Mouse (Mus musculus): ENCODE data around the gene Arpc4. TPM values are rescaled to one million over a fixed set of nuclear protein-coding genes. Genes with fewer than 3 reads are reported as not detected.
A peak's percentile ranks its signal among the peaks of the same experiment; 100 is the strongest.

Gene Arpc4
- total and polyA plus RNA-seq, 2 experiments from 2014 or later = 200 to 505 TPM

DNA sequence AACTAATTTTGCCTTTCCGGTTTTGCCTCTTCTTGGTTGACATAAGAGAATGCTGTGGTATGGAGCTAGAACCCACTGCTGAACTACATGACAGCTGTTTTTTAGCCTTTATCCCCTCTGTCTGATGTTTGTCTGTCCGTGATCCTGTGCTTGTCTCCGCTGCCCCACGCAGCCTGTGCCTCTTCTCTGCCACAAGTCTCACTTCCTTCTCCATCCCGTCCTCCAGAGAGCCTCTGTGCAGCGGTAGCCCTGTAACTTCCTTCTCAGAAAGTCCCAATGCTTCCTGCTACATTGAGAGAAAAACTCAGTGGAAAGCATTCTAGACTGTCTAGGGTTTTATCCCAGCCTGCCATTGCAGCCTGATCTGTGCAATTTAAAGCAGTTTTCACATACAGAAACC is 1.3 kb downstream of the Arpc4 start:
- Histone ChIP-seq H3K36me3 (ENCODE audit: insufficient read depth, low read length) (peaks cover 33% of the 10 kb centered on the region), H3K4me3 (ENCODE audit: low read depth, low read length) (peak overlapping the region; percentile 99; the same call in 1 of the 2 replicates), H3K27ac (ENCODE audit: low read depth, low read length) (no peak overlapping the region)

GRCm38 (mm10) chr6:113380480-113380879 is 2.6 kb downstream of the Arpc4 start:
- no peaks in the 10 kb centered on the region for H3K9me3 ChIP-seq (ENCODE audit: low read length)
- WGBS = 92% methylated on average over 11 of the region's 11 CpGs
- no peak for ATAC-seq (ENCODE audit: low FRiP score)

More for the DNA sequence above, 1.3 kb downstream of the Arpc4 start:
- WGBS = 85% methylated on average over 6 of the region's 6 CpGs
- ATAC-seq (ENCODE audit: low FRiP score) (no peak), DNase-seq (ENCODE audit: low spot score) (no peak)
- TF ChIP-seq CTCF (IDR thresholded peaks at IDR 0.05) = no peak
- no peaks in the 10 kb centered on the region; the same call in 1 of the 2 replicates for H3K4me1 ChIP-seq (ENCODE audit: insufficient read depth, low read length)
- H3K9me3 ChIP-seq (ENCODE audit: low read length) = no peaks in the 10 kb centered on the region
- H3K27me3 ChIP-seq (ENCODE audit: insufficient read depth, low read length) = no peaks in the 10 kb centered on the region
- H3K4me2 ChIP-seq (ENCODE audit: low read depth, low read length, poor library complexity, severe bottlenecking) = peak overlapping the region; percentile 95; the same call in 1 of the 2 replicates
- H3K9ac ChIP-seq (replicated peaks; ENCODE audit: low read length, poor library complexity, severe bottlenecking) = no peak overlapping the region

DNA sequence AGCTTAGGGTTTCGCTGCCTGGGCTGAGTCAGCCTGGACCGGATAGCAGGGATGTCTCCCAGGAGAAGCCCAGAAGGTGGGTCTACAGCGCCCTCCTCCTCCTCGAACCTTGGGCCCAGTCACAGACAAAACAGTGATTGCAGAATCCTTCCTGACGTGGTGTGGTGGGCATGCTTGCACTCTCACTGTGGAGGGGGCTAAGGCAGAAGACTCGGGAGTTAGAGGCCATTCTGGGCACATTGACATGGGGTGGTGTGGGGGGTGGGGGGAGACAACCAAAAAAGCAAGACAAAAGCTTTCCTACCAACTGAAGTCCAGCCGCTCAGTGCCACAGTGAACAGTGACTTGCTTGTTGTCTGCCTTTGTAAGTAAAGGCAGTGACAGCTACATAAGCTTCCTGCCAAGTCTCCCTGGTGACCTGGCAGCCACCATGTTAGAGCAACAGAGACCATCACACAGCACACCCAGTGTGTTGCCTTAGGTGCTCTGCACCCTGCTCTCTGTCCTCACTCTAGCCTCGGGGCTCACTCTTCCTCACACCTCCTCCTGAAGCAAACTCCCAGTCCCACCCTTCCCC is 6.5 kb downstream of the Arpc4 start:
- peak overlapping the region; percentile 6; the same call in 1 of the 2 replicates for H3K27ac ChIP-seq (ENCODE audit: low read depth, low read length)
- TF ChIP-seq CTCF (IDR thresholded peaks at IDR 0.05) = no peak
- peak; percentile 81 for ATAC-seq (ENCODE audit: low FRiP score)
- H3K27me3 ChIP-seq (ENCODE audit: insufficient read depth, low read length) = no peaks in the 10 kb centered on the region
- peak; percentile 84 for DNase-seq (ENCODE audit: low spot score)
- no peaks in the 10 kb centered on the region for H3K9me3 ChIP-seq (ENCODE audit: low read length)
- 81% methylated on average over 8 of the region's 8 CpGs for WGBS
- H3K4me1 ChIP-seq (ENCODE audit: insufficient read depth, low read length) = no peaks in the 10 kb centered on the region
- peaks cover 58% of the 10 kb centered on the region for H3K36me3 ChIP-seq (ENCODE audit: insufficient read depth, low read length)
- no peak overlapping the region for H3K4me3 ChIP-seq (ENCODE audit: low read depth, low read length)
- H3K9ac ChIP-seq (replicated peaks; ENCODE audit: low read length, poor library complexity, severe bottlenecking) = no peak overlapping the region
- H3K4me2 ChIP-seq (ENCODE audit: low read depth, low read length, poor library complexity, severe bottlenecking) = no peak overlapping the region

More at GRCm38 (mm10) chr6:113380480-113380879, 2.6 kb downstream of the Arpc4 start:
- H3K36me3 ChIP-seq (ENCODE audit: insufficient read depth, low read length) = peaks cover 32% of the 10 kb centered on the region
- no peak overlapping the region for H3K4me3 ChIP-seq (ENCODE audit: low read depth, low read length)
- TF ChIP-seq CTCF (IDR thresholded peaks at IDR 0.05) = peak; percentile 14; the same call in 1 of the 2 replicates
- no peak overlapping the region for H3K27ac ChIP-seq (ENCODE audit: low read depth, low read length)
- H3K4me1 ChIP-seq (ENCODE audit: insufficient read depth, low read length) = no peaks in the 10 kb centered on the region; the same call in 1 of the 2 replicates
- no peak overlapping the region for H3K9ac ChIP-seq (replicated peaks; ENCODE audit: low read length, poor library complexity, severe bottlenecking)
- H3K27me3 ChIP-seq (ENCODE audit: insufficient read depth, low read length) = no peaks in the 10 kb centered on the region
- H3K4me2 ChIP-seq (ENCODE audit: low read depth, low read length, poor library complexity, severe bottlenecking) = no peak overlapping the region
- no peak for DNase-seq (ENCODE audit: low spot score)

- no peak overlapping the region for H3K4me2 ChIP-seq (ENCODE audit: low read depth, low read length, poor library complexity, severe bottlenecking)
- 0 out of 2 replicates have a peak overlapping the region, but pooled peaks have one; percentile 18 for H3K27ac ChIP-seq (ENCODE audit: low read depth, low read length)
- H3K9me3 ChIP-seq (ENCODE audit: low read length) = no peaks in the 10 kb centered on the region
- no peak for TF ChIP-seq CTCF (IDR thresholded peaks at IDR 0.05)
- H3K27me3 ChIP-seq (ENCODE audit: insufficient read depth, low read length) = no peaks in the 10 kb centered on the region
- ATAC-seq (ENCODE audit: low FRiP score) (no peak), DNase-seq (ENCODE audit: low spot score) (no peak)
- no peaks in the 10 kb centered on the region for H3K4me1 ChIP-seq (ENCODE audit: insufficient read depth, low read length)
- no peak overlapping the region for H3K9ac ChIP-seq (replicated peaks; ENCODE audit: low read length, poor library complexity, severe bottlenecking)
- WGBS = 78% methylated on average over 11 of the region's 11 CpGs
- peaks cover 64% of the 10 kb centered on the region for H3K36me3 ChIP-seq (ENCODE audit: insufficient read depth, low read length)
- H3K4me3 ChIP-seq (ENCODE audit: low read depth, low read length) = no peak overlapping the region
These were observed 7.3 kb downstream of the Arpc4 start for GRCm38 (mm10) chr6:113385160-113385714.

GRCm38 (mm10) chr6:113386025-113386424 is 8.1 kb downstream of the Arpc4 start:
- Histone ChIP-seq H3K27ac (ENCODE audit: low read depth, low read length) (no peak overlapping the region), H3K4me3 (ENCODE audit: low read depth, low read length) (no peak overlapping the region), H3K9ac (replicated peaks; ENCODE audit: low read length, poor library complexity, severe bottlenecking) (no peak overlapping the region), H3K9me3 (ENCODE audit: low read length) (no peaks in the 10 kb centered on the region), H3K4me2 (ENCODE audit: low read depth, low read length, poor library complexity, severe bottlenecking) (no peak overlapping the region), H3K36me3 (ENCODE audit: insufficient read depth, low read length) (peaks cover 61% of the 10 kb centered on the region), H3K27me3 (ENCODE audit: insufficient read depth, low read length) (no peaks in the 10 kb centered on the region), H3K4me1 (ENCODE audit: insufficient read depth, low read length) (no peaks in the 10 kb centered on the region)
- 79% methylated on average over 3 of the region's 3 CpGs for WGBS
- DNase-seq (ENCODE audit: low spot score) (peak; percentile 61), ATAC-seq (ENCODE audit: low FRiP score) (no peak)
- TF ChIP-seq CTCF (IDR thresholded peaks at IDR 0.05) = no peak

DNA sequence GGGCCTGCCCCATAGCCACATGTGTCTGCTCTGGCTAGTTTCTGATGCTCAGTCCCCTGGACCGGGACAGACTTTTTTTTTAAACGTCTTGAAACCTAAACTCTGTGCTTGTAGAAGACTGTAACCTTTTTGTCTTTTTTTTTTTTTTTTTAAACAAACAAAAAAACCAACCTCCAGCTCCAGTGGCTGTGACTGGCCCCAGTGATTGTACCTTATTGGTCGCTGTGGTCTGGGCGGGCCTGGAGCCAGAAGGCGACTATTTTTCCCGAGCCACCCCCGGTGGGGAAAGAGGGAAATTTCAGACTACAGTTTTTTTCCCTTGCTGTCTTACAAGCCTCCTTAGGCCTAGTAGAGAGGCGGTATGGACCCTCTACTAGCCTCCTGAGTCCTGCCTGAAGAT is 11.0 kb downstream of the Arpc4 start, which contains the start of gene Ttll3:
TSS of gene Ttll3 (plus strand) at position 301 of the 400 bp plus-strand sequence.
- Histone ChIP-seq H3K27ac (ENCODE audit: low read depth, low read length) (no peak within 1 kb of the TSS), H3K9me3 (ENCODE audit: low read length) (no peaks in the 10 kb centered on the region), H3K9ac (replicated peaks; ENCODE audit: low read length, poor library complexity, severe bottlenecking) (no peak within 1 kb of the TSS), H3K4me2 (ENCODE audit: low read depth, low read length, poor library complexity, severe bottlenecking) (no peak within 1 kb of the TSS), H3K4me1 (ENCODE audit: insufficient read depth, low read length) (no peaks in the 10 kb centered on the region), H3K27me3 (ENCODE audit: insufficient read depth, low read length) (no peaks in the 10 kb centered on the region), H3K4me3 (ENCODE audit: low read depth, low read length) (no peak within 1 kb of the TSS), H3K36me3 (ENCODE audit: insufficient read depth, low read length) (peaks cover 49% of the 10 kb centered on the region)
- TF ChIP-seq CTCF (IDR thresholded peaks at IDR 0.05) = no peak
- no peak for ATAC-seq (ENCODE audit: low FRiP score)
- WGBS = 79% methylated on average over 8 of the region's 8 CpGs
- no peak for DNase-seq (ENCODE audit: low spot score)

Data from midbrain, postnatal 0 days (tissue).